Mouse (Mus musculus) C2C12 (cell line): ENCODE data around the gene Qrich1.

Experiments used
- CEBPB ChIP-seq: IDR thresholded peaks from one replicate; pipeline ENCODE4 v1.6.1; 2011; ENCODE audit warnings: low read depth, mild to moderate bottlenecking, control low read depth, moderate library complexity
- CTCF ChIP-seq: IDR thresholded peaks from one replicate; pipeline ENCODE4 v1.5.1; 2011; ENCODE audit not compliant: control insufficient read depth, insufficient read depth, insufficient read length
- MAX ChIP-seq: IDR thresholded peaks from one replicate; pipeline ENCODE4 v1.6.1; 2011; ENCODE audit warnings: mild to moderate bottlenecking, control low read depth
- MYOD1 ChIP-seq: IDR thresholded peaks from one replicate; pipeline ENCODE4 v1.6.1; 2011; ENCODE audit warnings: low read depth; ENCODE audit not compliant: control insufficient read depth, insufficient read length

- TF ChIP-seq CEBPB (no peak), CTCF (no peak), MYOD1 (no peak), MAX (no peak)
Measured at GRCm38 (mm10) chr9:108564131-108564530, 47.5 kb downstream of the Qrich1 start.
